Mouse (Mus musculus) thymus, postnatal 0 days (tissue): ENCODE results near the gene Hivep3. TPM values are rescaled to one million over a fixed set of nuclear protein-coding genes. Genes with fewer than 3 reads are reported as not detected.

Source experiments
- DNase-seq: peaks from one replicate; pipeline ENCODE4 v3.0.0-alpha.2; 2015; ENCODE audit warnings: low spot score
- polyA plus RNA-seq: library from polyadenylated mRNA; unstranded; fragments of >200 nt; fragmentation: Nextera tagmentation; extraction: Ambion mirVana; gene quantifications from 2 replicates; pipeline ENCODE4 v1.2.1, GENCODE M21; 2015

The Hivep3 gene
- polyA plus RNA-seq, 1 experiment from 2014 or later, result 23.3 TPM

- no peak for DNase-seq
These were observed 27.2 kb downstream of the Hivep3 start for GRCm38 (mm10) chr4:119760820-119761219.

- no peak for DNase-seq
These were observed 28.0 kb downstream of the Hivep3 start for GRCm38 (mm10) chr4:119761459-119762121.

GRCm38 (mm10) chr4:119762171-119762570, 28.6 kb downstream of the Hivep3 start:
- no peak for DNase-seq

DNA sequence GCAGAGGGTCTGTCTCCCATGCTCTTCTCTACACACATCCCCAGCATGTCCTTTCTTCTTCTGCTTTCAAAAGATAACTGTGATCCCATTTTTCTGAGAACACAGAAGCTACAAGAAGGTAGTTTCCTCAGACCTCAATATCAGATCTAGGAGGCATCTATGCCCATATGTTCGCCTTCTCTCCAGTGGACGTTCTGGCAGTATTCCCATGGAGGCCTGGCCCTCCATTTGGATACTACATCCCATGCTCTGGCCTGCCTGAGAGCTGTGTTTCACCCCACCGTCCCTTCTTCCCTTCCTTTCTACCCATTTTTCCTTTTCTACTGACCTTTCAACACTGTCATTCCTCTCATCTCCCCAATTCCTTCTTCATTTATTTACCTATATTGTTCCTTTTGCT, 34.5 kb downstream of the Hivep3 start:
- no peak for DNase-seq

GRCm38 (mm10) chr4:119775913-119776312, 42.3 kb downstream of the Hivep3 start:
- DNase-seq, result no peak

DNA sequence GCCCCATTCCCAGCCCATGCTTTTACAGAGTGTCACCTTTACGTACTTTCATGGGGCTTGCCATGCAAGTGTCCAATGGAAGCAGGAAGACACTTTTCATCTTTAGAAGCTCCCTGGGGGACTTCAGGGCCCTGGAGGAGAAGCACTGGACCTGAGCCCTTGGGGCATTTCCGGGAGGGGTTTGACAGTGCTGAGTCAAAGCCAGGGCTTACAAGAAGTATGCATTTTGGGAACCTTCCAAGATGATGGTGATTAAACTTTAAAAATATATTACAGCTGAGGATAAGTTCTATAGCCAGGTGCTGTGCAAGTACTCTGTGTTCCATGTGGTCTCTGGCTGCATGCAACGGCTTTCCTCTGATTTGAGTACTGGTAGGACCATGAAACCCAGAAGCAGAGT, 43.6 kb downstream of the Hivep3 start:
- no peak for DNase-seq

DNA sequence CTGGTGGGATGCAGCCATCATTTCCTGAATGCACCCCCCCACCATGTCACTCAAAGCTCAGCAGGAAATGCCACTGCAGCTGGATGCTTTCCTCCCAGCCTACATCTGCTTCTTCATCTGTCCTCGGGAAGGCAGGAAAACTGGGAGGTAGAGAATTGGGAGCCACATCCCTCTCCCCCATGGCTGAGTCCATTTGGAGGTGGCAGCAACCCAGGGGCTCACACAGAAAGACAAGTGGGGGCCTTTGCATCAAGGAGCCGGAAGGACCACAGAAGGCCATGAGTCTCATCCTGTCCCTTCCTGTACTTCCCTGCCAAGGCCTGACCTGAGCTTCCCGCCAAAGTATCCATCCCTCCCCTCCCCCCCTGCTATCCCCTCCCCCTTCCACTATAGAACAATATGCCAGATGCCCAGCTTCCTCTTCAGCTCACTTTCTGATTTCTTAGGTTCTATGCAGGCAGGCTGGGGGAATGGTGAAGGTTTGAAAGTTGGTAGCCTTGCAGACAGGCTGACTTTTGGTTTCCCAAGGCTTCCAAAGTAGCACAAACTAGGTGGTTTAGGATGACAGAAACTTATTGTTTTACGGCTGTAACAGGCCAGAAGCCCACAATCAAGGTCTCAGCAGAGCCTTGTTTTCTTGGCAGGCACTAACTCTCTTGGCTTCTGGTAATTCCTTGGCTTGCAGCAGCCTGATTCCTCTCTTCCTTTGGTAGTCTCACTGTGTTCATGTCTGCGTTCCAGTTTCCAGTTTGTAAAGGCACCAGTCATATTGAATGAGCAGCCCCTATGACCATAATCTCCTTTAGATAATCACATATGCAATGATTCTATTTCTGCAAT, 46.2 kb downstream of the Hivep3 start:
- DNase-seq, result no peak

GRCm38 (mm10) chr4:119780881-119781280, 47.3 kb downstream of the Hivep3 start:
- no peak for DNase-seq

GRCm38 (mm10) chr4:119784959-119785358, 51.4 kb downstream of the Hivep3 start:
- no peak for DNase-seq

- no peak for DNase-seq
These were observed 52.7 kb downstream of the Hivep3 start for GRCm38 (mm10) chr4:119786307-119786706.

- DNase-seq, result no peak
These were observed 53.1 kb downstream of the Hivep3 start for GRCm38 (mm10) chr4:119786721-119787120.

GRCm38 (mm10) chr4:119788746-119789145, 55.2 kb downstream of the Hivep3 start:
- DNase-seq, result no peak

DNA sequence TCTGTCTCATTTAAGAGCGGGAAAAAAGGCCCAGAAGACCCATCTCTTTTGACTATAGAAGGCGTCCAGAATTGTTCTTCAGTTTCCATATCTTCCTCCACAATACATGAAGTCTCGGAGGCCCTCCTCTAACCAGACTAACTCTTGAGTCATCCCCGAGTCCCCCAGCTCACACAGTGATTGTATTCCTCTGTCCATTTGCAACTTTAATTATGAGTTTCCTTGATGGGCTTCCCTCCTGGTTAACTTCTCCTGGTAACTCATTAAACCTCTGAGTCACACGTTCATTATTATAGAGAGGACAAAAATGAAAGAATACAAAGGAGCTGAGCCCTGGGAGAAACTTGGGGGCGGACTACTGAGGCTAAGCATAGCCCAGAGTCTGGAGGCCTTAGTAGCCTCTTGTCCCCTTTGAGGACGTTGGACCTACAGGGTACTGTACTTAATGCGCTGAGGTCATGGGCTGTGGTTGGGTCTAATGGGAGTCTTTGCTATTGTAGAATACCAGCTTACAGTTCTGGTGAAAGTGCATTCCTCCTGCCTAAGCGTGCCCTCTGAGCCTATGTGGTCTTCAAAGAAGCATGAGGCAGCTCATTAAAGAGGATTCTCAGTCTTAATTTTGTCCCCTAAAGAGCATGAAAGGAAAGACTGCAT, 56.0 kb downstream of the Hivep3 start:
- DNase-seq, result no peak

DNA sequence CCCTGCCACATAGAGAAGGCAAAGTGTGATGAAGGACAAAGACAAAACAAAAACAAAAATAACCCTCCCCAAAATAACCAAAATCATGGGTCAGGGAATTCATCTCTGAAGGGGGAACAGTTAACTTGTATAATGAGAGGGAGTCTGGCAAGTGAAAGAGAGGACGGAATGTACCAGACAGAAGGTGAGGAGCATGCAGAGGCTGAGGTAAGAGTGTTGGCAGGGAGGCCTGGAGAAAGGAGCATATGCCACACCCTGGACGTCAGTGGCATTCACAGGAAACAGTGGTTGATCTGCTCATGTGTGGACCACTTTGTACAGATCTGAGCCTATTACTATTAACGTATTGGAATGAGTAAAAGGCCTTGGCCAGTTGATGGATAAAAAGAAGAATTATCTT, 65.3 kb downstream of the Hivep3 start:
- no peak for DNase-seq

- no peak for DNase-seq
These were observed 73.0 kb downstream of the Hivep3 start for GRCm38 (mm10) chr4:119806556-119806955.

GRCm38 (mm10) chr4:119807359-119807758, 73.8 kb downstream of the Hivep3 start:
- no peak for DNase-seq

DNA sequence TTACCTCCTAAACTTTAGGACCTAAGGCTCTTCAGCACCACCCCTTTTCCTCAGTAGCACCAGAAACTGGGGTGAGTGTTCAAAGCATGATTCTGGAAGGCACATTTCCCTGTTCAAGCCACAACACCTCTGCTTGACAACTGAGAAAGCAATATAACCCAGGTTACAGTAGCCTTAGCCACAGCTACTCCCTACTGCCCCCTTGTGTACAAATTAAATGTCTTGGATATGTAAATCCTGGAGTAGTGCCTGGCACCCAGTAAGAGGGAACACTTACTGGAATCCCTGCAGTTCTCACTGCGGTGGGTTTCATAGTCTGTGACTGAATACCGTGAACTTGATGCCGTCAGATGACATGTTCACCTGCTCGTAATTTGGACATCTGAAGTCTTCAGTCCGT, 75.7 kb downstream of the Hivep3 start:
- DNase-seq, result peak; percentile 61

- peak; percentile 35 for DNase-seq
These were observed 79.2 kb downstream of the Hivep3 start for GRCm38 (mm10) chr4:119812775-119813174.

DNA sequence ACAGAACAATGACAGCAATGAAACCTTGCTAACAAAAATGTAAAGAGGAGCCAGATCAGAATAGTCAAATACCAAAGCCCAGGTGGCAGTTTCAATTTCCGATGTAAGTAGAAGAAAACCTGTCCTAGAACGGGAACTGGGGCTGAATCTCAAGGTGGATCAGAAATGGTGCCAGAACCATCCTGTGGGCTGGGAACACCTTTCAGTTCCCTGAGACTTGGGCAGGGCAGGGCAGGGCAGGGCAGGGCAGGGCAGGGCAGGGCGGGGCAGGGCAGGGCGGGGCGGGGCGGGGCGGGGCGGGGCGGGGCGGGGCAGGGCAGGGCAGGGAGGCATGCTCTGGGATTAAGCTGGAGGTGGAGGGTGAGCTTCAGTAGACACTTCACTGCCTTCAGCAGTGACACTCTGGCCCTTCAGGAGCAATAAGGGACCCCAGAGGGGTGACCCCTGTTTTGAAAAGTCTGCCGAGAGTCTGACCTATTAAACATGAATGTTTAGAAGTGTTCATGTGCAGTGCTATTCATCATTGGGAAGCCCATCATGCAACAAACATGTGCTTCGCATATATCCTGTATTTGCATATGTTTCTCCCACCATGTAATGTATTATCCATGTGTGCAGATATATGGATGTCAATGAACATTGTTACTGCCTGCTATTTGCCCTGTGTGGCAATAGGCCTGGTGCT, 80.1 kb downstream of the Hivep3 start:
- DNase-seq, result no peak

GRCm38 (mm10) chr4:119814185-119815132, 80.9 kb downstream of the Hivep3 start:
- no peak for DNase-seq
